Mouse (Mus musculus): ENCODE results near the gene Atp1a3. TPM values are rescaled to one million over a fixed set of nuclear protein-coding genes. Genes with fewer than 3 reads are reported as not detected.

Atp1a3 gene
- total RNA-seq, 2 experiments from 2014 or later, result 2,443 to 2,563 TPM

GRCm38 (mm10) chr7:24943641-24944040, 62.1 kb downstream of the Atp1a3 start:
- no peak for DNase-seq (ENCODE audit: low spot score in 2 of 2)

GRCm38 (mm10) chr7:24931651-24932050, 74.1 kb downstream of the Atp1a3 start:
- DNase-seq (ENCODE audit: low spot score in 2 of 2), result no peak
- TF ChIP-seq CTCF (conservative IDR thresholded peaks at IDR 0.05), result no peak
- no peak overlapping the region for H3K27ac ChIP-seq
- H3K4me3 ChIP-seq, result no peak overlapping the region

More at GRCm38 (mm10) chr7:24943641-24944040, 62.1 kb downstream of the Atp1a3 start:
- no peak overlapping the region for H3K4me3 ChIP-seq
- no peak overlapping the region for H3K27ac ChIP-seq
- TF ChIP-seq CTCF (conservative IDR thresholded peaks at IDR 0.05), result no peak

- no peak for DNase-seq (ENCODE audit: low spot score in 2 of 2)
- no peak overlapping the region for H3K27ac ChIP-seq
- no peak for TF ChIP-seq CTCF (conservative IDR thresholded peaks at IDR 0.05)
- no peak overlapping the region for H3K4me3 ChIP-seq
Observed at GRCm38 (mm10) chr7:24930475-24930874, 75.3 kb downstream of the Atp1a3 start.

Small RNA genes within 50 kb of the gene (microRNA-seq; reads per million reads assigned to microRNA genes)
- gene Mir7046, result 6.6 to 7.3 reads per million in 2 experiments
- gene Mir7047, result 55.0 to 68.1 reads per million in 2 experiments

Other genes starting within 250 kb of the Atp1a3 start
- gene Cd177, start 245.6 kb downstream of the Atp1a3 start, total RNA-seq (2021), result under 1 TPM in 1 of 2 experiments, not detected in 1; 0.41 TPM
- not detected for gene Ceacam10, start 228.8 kb downstream of the Atp1a3 start, total RNA-seq (2021)
- 1 to 10 TPM in 1 of 2 experiments, not detected in 1; 1.6 TPM for gene Gm9844, start 143.7 kb downstream of the Atp1a3 start, total RNA-seq (2021)
- not detected for gene Lypd4, start 136.0 kb downstream of the Atp1a3 start, total RNA-seq (2021)
- gene Dmrtc2, start 135.9 kb downstream of the Atp1a3 start, total RNA-seq (2021), result not detected
- gene Rps19, start 121.6 kb downstream of the Atp1a3 start, total RNA-seq (2021), result 100 to 1,000 TPM; 501 to 525 TPM
- not detected for gene Cd79a, start 108.6 kb downstream of the Atp1a3 start, total RNA-seq (2021)
- gene Arhgef1, start 103.0 kb downstream of the Atp1a3 start, total RNA-seq (2021), result 10 to 100 TPM; 88.3 to 100.0 TPM
- gene Gm4881, start 61.5 kb downstream of the Atp1a3 start, total RNA-seq (2021), result not detected
- 100 to 1,000 TPM; 275 to 315 TPM for gene Rabac1, start 33.2 kb downstream of the Atp1a3 start, total RNA-seq (2021)
- 100 to 1,000 TPM; 247 to 248 TPM for gene Grik5, start 66.4 kb upstream of the Atp1a3 start, total RNA-seq (2021)
- gene Zfp574, start 66.6 kb upstream of the Atp1a3 start, total RNA-seq (2021), result 10 to 100 TPM; 29.3 to 30.3 TPM
- gene Pou2f2, start 173.8 kb upstream of the Atp1a3 start, total RNA-seq (2021), result 1 to 10 TPM; 8.2 to 8.5 TPM
- 10 to 100 TPM; 23.7 to 24.1 TPM for gene Dedd2, start 214.7 kb upstream of the Atp1a3 start, total RNA-seq (2021)
- gene Zfp526, start 215.5 kb upstream of the Atp1a3 start, total RNA-seq (2021), result 10 to 100 TPM; 10.5 to 12.7 TPM
- 100 to 1,000 TPM; 206 to 220 TPM for gene Gsk3a, start 231.9 kb upstream of the Atp1a3 start, total RNA-seq (2021)
- gene Erf, start 244.8 kb upstream of the Atp1a3 start, total RNA-seq (2021), result 10 to 100 TPM; 40.3 to 45.1 TPM